Mouse (Mus musculus): ENCODE measurements around the gene Lrmda.

Lrmda gene

DNA sequence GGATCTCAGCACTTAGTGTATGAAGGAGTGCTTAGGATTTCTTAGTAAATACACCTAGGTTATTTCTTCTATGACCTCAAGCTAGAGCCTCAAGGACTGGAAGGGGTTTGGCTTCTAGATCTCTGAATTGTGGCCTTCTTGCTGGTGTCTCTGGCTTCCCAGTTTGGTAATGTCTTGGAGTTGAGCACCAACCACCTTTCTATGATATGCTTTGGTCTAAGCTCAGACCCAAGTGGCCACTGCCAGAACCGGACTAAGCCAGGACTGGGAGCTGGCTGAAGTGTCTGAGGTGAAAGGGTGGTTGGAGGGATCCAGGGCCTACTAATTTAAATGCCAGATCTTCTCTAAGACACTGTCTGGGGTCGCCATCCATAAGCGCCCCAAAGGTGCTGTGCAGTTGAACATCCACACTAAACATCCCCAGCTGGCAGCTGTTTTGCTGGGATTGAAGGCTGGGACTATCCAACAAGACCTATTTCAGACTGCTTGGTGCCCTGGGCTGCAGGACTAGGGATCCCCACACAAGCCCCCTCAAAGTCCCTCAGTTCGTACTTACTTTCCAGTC lies 27.1 kb upstream of the Lrmda start:
- peak; percentile 35 for DNase-seq

DNA sequence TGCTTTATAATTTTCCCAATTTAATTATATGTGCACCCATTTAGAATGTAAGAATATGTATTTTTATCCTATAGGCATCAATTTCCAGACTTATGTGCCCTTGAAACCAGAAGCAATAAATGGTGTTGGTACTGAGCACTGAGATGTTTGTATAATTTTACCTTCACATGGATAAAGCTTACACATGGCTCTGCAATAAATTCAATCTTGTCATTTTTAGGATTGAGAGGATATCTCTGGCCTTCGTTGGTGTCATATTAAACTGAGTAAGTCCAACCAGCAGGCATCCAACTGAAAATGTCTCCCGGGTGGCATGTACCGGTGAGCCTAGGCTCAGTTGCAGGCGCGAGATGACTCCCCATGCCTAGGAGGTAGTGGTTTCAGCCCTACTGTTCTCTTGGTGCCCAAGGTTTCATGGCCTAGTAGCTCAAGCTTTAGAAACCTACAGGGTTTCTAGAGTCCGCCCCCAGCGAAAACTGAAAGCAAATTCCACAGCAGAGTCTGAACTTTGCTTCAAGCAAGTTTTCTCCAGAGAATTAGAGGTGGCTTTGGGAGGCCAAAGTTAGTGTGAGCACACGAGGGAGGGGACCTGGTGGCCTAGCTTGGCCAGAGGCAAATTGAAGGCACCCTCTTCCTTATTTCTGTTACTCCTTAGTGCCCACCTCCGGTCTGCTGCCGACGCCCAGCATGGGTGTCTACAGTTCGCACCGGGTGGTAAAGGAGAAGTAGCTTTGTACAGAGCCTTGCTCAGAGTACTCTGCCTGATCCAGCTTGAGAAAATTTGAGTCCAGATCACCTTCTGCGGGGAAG lies 26.1 kb upstream of the Lrmda start:
- DNase-seq, result peak; percentile 53

DNA sequence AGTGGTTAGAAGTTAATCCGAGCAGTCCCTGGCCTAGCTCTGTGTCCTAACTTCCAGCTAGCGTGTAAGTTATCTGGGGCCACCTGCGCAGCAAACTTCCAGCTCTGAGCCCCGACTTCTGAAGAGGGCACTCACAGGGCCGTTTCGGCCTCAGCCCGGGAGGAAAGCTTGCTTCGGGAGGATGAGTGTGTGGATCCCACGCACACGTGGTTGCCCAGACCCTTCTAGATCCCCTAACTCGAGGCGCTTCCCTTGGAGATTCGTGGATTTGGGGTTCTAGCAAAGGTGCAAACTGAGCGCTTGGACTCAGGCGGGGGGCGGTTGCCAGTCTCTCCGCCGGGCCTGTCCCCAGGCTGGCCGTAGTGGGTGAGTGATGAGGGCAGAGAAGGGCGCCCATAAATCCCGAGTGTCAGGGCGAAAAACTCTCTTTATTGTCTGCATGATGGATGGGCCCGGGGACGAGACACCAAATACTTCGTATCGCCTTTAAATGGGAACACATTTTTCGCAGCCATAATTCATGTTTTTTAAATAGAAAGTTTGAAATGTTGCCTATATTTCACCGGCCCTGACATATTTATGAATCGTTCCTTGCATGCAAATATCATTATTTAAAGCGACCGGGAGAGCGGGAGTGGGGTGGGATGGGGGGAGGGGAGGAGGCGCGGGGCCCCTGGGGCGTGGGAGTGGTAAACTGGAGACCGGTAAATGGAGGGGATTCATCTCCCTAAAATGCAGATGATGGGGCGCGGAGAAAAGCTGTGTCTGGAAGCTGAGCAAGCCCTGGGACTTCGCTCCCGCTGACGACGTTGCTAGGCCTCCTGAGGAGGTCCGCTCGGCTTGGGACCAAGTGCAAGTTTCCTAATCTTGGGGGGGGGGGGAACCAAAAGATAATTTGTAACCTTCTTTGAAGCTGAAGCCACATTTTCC lies 25.2 kb upstream of the Lrmda start:
- DNase-seq, result peak; percentile 80

GRCm38 (mm10) chr14:21995031-21995754 lies 24.3 kb upstream of the Lrmda start:
- peak; percentile 90 for DNase-seq

- DNase-seq, result no peak
These were observed 19.9 kb upstream of the Lrmda start for GRCm38 (mm10) chr14:21999588-21999987.

DNA sequence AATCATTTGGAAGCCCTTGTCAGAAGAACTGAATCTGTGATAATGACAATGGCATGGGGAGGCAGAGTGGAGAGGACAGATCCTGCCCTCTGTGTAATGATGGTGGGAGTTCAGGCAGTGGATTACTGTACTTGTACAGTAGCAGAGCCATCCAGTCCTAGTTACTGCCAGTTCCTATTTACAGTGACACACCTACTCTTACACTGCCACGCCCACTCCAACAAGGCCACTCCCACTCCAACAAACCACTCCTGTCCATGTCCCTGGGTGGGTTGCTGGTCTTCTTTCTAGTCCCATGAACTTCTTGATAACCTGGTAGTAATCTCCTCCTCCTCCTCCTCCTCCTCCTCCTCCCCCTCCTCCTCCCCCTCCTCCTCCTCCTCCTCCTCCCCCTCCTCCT lies 16.3 kb upstream of the Lrmda start:
- no peak for DNase-seq

- DNase-seq, result no peak
These were observed 15.9 kb upstream of the Lrmda start for GRCm38 (mm10) chr14:22003631-22004030.

- DNase-seq, result no peak
These were observed 14.6 kb upstream of the Lrmda start for GRCm38 (mm10) chr14:22004943-22005342.

DNA sequence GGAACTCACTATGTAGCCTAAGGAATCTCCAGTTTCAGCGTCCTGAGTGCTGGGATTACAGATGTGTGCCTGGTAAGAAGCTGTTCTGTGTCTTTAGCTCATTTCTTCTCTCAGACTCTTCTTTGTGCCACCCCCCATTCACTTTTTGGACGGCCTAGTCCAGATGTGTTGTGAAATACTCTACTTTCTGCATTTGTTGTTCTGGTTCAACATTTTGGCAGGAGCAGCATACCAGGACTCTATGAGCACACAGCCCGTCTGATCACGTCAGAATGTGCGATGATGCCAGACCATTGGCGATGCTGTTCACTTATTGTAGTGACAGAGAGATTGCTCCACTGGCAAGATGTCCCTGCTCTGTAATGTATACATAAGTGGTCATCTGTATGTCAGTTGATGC lies 12.5 kb upstream of the Lrmda start:
- DNase-seq, result no peak

DNA sequence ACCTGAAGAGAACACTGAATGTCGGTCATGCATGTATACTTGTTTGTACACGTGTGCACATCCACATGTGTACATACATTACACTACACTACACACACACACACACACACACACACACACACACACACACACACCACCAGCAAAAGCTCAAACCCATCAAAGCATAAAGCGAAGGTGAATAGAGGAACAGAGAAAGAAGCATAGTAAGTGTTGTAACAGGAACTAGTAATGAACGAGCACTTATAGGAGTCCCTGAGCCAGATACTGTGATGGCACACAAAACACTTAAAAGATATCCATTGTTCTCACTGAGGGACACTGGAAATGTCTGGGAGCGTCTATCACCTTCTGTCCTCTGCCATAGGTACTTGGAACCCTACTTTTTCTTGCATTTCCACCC lies 5.2 kb upstream of the Lrmda start:
- no peak for DNase-seq

DNA sequence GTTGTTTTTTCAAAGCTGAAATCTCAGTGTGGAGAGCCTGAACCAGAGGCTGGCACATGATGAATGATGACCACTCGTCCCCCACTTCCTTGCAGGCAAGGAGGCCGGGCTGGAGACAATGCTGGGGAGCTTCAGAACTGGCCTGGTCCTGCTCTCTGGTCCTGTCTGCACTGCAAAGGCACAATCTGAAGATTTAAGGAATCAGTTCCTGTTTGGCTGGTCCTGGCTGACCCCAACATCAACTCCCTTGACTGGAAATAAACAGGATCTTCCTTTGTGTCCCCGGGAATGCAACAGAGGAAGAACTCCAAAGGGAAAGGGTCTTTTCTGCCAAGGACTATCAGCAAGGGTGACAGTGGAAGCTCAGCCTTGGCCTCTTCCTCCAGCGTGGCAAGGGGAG lies 4.7 kb upstream of the Lrmda start:
- no peak for DNase-seq

- no peak for DNase-seq
These were observed 2.5 kb upstream of the Lrmda start for GRCm38 (mm10) chr14:22017011-22017410.

DNA sequence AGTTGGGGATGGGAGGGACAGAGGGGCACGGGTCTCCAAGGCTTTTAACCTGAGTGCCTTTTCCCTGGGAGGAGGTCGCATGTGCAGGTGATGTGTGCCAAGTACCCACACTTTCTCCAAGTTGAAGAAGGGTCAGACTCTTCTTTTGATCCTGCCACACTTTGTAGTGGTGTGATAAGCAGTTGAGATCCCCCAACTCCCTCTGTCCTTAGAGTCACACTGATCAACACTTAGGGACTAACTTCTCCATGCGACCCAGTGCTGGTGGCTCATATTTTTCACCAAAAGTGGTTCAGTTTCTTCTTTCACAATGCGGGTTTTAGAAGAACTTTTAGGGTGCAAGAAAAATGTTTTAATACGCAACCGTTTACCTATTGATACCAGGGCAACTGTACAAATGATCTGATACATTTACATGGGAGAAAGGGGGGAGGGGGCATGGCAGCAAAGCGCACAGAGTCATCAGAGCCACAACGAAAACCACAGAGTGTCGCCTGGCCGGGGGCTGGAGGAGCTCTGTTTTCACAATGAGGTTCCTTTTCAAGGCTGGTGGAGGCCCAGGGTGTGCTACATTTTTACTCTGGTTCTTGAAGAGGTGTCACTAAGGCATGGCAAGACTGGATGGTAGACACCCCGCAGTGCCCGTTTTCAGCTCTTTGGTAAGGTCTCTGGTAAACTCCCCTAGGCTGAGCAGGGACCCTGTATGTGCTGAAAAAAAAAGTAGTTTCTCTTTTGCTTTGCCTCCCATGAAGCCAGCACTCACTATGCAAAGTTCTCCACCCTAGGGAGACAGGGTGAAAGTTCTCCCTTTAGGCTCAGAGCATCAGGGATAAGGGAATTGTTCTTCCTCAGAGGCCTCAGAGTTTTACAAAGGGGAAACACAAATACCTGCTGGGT lies 685 bp downstream of the Lrmda start:
- DNase-seq, result no peak

- DNase-seq, result peak; percentile 69
These were observed 1.4 kb downstream of the Lrmda start for GRCm38 (mm10) chr14:22020885-22021284.

- DNase-seq, result no peak
These were observed 4.0 kb downstream of the Lrmda start for GRCm38 (mm10) chr14:22023533-22023932.

GRCm38 (mm10) chr14:22035900-22036299 lies 16.4 kb downstream of the Lrmda start:
- DNase-seq, result no peak

- no peak for DNase-seq
These were observed 16.8 kb downstream of the Lrmda start for GRCm38 (mm10) chr14:22036338-22036737.

DNA sequence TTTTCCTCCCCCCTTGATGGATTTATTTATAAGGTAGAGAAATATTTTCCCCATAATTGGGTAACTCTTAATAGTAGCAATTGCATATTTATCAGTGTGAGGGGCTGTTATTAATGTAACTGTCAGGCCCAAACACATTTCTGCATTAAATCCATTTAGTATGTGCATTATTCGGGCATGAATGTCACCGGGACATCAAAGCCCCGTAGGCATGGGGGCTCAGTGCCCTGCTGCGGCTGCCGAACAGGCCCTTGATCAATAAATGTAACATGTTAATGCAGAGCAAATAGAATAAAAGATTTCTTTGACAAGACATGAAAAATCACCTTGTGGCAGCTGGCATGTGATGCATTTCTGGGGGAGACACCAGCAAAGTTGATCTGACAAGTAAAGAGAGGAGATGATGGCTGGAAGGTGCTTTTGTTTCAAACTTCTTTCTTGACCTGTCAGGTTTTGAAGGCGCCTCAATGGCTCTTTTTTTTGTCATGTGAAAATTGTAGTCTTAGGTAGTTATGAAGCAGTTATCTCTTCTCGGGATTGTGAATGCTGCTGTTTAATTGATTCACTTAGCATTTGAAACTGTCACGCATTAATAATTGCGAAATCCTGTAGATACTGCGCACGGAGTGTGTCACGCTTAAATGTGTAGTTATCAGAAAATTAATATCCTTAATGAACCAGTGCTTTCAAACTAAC lies 17.4 kb downstream of the Lrmda start:
- no peak for DNase-seq

DNA sequence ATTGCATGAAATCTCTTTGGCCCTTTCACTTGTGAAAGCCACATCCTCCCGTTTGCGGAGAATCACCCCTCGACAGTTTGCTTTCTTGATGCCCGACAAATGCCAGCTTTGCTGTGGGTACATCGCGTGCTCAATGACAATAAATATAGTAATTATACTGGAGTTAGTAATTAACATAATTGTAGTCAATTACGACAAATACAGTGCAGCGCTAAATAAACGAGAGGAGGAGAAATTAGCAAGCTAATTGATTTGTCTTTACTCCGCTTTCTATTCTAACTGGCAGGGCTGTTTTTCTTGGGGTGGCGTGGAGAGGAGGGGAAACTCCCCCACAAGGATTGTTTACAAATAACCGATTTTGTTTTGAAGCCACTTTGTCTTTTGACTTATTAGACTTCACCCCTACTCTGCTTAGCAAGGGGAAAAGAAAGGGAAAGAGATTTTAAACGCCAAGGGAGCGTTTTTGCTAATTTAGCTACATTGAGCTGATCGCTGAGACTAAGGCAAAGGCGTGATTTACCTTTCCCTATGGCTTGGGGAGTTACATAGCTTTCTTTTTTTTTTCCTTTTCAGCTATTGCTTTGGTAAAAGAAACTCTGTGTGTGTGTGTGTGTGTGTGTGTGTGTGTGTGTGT lies 18.1 kb downstream of the Lrmda start:
- DNase-seq, result no peak

- DNase-seq, result no peak
These were observed 22.6 kb downstream of the Lrmda start for GRCm38 (mm10) chr14:22042146-22042545.

GRCm38 (mm10) chr14:22043420-22043819 lies 23.9 kb downstream of the Lrmda start:
- no peak for DNase-seq
